Mouse (Mus musculus) regulatory T cell (primary cell): Measurements from ENCODE around the gene Tcea2.

ENCODE experiments used
- in situ Hi-C: fragments of 300-600 bp; cut with MboI, MseI; formaldehyde crosslinking; loops from one replicate; pipeline ENCODE4 v1.15.1; 2025; ENCODE audit warnings: high pct_unique_total_duplicates

The Tcea2 gene

GRCm38 (mm10) chr2:181679951-181680715 lies at the start of gene Tcea2:
Tcea2 (plus strand) TSS chr2:181680310.
- in situ Hi-C loops, result no loop called here

DNA sequence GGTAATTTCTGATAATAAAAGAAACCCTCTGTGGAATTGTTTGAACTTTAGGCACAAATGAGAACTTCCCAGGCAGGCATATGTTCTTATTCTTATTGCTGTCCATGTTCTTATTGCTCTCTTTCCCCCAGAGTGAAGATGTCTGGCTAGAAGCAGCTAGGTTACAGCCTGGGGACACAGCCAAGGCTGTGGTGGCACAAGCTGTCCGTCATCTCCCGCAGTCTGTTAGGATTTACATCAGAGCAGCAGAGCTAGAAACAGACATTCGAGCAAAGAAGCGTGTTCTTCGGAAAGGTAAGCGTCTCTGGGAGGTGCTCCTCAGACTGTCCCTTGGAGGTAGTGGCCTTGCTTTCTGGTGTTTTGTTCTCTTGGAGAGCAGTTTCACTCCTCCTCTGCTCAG lies 47.5 kb upstream of the Tcea2 start:
- in situ Hi-C loops, result no loop called here

- in situ Hi-C loops, result no loop called here
Observed at GRCm38 (mm10) chr2:181635865-181636264, 44.2 kb upstream of the Tcea2 start.

- in situ Hi-C loops, result loop anchor here (10.0 kb wide), 1 partner anchor 60 kb away; no protein-coding TSS in a partner anchor
Observed at GRCm38 (mm10) chr2:181644361-181644760, 35.7 kb upstream of the Tcea2 start.

- in situ Hi-C loops, result loop anchor here (10.0 kb wide), 1 partner anchor 59 kb away; no protein-coding TSS in a partner anchor
Observed at GRCm38 (mm10) chr2:181645666-181646065, 34.4 kb upstream of the Tcea2 start.

- in situ Hi-C loops, result loop anchor here (10.0 kb wide), 1 partner anchor 58 kb away; no protein-coding TSS in a partner anchor
Observed at GRCm38 (mm10) chr2:181646626-181647472, 33.3 kb upstream of the Tcea2 start.

DNA sequence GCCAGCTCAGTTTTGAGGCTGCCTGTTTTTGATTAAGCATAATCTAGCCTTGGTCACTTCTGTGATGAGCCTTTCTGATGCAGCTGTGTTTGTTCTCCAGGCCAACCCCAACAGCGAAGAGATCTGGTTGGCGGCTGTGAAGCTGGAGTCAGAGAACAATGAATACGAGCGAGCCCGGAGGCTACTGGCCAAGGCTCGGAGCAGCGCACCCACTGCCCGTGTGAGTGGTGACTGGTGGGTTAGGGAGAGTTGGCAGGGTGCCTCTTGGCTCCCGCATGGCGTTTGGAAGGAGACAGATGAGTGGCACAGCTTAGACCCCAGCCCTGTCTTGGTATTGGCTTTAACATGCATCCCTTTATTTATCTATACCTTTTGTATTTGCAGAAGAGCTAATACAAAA lies 31.2 kb upstream of the Tcea2 start:
- in situ Hi-C loops, result loop anchor here (10.0 kb wide), 1 partner anchor 56 kb away; no protein-coding TSS in a partner anchor

GRCm38 (mm10) chr2:181653065-181653464 lies 27.0 kb upstream of the Tcea2 start:
- in situ Hi-C loops, result no loop called here

DNA sequence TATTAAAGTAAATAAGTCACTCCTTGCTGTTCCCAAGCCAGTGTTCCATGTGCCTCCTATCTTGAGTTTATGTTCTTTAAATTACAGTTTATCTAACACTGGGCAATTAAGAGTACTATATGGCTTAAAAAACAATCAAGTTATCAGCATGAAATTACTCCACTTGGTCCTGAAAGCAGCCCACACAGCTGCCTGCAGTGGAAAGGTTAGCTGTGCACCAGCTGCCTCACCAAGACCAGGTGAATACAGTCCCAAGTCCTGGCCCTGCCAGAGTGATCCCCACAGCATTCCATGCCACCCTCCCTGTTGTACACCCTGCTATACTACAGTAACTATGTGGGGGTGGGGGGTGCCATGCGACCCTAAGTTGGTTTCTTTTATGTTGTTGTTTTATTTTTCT lies 26.6 kb upstream of the Tcea2 start:
- in situ Hi-C loops, result no loop called here

GRCm38 (mm10) chr2:181656734-181657133 lies 23.4 kb upstream of the Tcea2 start, which contains the start of gene Gm29797:
Gm29797 (plus strand) TSS chr2:181657034.
- in situ Hi-C loops, result no loop called here

- in situ Hi-C loops, result no loop called here
Observed at GRCm38 (mm10) chr2:181657441-181657840, 22.7 kb upstream of the Tcea2 start.

- in situ Hi-C loops, result no loop called here
Observed at GRCm38 (mm10) chr2:181658528-181658927, 21.6 kb upstream of the Tcea2 start.

DNA sequence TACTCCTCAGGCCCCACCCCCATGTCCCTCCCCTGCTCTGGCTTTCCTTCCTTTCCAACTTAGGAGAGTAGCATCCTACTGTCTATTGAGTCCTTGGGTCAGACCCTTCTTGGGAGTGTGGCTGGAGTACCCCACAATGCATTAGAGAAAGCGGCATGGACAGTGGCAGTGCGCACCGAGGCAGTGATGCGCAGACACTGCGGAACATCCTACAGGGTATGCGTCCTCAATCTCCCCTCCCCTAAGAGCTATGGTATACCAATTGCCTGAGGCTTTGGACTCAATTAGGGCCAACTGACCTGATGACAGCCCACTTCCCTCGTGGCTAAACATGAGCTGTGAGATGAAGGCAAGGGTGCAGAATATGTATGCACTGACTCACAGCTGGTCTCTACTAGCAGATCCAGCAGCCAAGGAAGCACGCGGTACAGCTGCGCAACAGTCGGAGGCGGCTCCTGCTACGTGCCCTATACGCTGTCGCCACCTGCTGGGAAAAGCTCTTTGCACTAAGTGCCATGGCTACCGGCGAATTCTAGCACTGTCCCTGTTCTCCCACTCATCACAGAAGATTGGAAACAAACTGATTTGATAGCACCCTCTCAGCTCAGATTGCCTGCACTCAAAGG lies 21.1 kb upstream of the Tcea2 start:
- in situ Hi-C loops, result no loop called here

- in situ Hi-C loops, result no loop called here
Observed at GRCm38 (mm10) chr2:181659609-181660055, 20.5 kb upstream of the Tcea2 start.

GRCm38 (mm10) chr2:181662620-181663297 lies 17.4 kb upstream of the Tcea2 start:
- in situ Hi-C loops, result no loop called here

DNA sequence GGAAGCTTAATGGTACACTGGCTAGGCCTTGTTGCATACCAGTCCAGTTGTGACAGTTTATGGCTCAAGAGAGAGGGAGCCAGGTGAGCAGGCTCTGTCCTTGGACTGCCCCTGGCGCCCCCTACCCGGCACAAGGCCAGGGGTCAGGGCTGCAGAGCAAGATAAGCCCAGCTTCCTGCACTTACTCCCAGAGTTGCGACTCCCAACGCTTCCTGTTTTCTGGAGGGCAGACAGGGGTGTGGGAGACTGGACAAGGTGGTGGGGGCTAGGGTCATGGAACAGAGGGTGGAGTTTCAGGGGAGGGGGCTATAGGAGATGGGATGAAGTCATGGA lies 16.8 kb upstream of the Tcea2 start:
- in situ Hi-C loops, result no loop called here

DNA sequence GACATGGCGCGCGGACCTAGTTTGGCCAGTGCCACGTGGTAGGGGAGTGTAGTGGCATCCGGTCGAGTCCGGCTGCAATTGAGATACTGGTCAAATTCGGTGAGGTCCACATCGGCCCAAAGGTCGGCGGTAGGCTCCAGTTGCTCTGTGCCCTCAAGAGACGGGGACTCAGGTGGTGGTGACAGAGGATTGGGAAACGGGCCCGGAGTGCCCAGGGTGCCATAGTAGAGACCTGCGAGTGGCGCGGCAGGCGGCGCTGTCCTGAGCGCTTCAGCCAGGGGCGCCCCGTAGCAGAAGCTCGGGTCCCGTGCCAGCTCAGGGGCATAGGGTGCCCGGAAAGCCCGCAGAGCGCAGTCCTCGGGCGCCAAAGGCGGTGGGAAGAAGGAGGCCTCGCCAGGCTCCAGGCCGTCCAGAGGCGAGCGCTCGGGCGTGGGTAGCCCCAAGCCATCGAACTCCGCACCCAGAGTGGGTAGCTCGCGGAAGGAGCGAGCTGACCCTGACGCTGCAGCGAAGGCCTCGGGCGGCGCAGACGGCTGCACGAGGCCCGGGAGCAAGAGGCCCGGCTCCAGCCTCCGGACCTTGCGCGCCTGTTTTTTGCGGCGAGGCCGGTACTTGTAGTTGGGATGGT lies 9.7 kb upstream of the Tcea2 start:
- in situ Hi-C loops, result no loop called here

DNA sequence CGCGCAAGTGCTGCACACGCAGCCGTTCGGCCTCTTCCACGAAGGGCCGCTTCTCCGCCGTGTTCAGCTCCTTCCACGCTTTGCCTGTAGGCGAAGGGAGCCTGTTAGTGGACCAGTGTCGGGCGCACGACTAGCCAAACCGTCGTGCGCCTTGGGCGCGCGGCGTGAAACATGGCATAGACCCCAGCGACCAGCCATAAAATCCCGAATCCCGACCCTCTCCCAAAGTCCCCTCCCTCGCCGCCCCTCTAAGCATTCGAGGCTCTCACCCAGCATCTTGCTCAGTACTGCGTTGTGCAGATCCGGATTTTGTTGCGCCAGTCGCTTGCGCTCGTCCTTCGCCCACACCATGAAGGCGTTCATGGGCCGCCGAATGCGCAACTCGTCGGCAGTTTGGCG lies 9.2 kb upstream of the Tcea2 start:
- in situ Hi-C loops, result no loop called here

DNA sequence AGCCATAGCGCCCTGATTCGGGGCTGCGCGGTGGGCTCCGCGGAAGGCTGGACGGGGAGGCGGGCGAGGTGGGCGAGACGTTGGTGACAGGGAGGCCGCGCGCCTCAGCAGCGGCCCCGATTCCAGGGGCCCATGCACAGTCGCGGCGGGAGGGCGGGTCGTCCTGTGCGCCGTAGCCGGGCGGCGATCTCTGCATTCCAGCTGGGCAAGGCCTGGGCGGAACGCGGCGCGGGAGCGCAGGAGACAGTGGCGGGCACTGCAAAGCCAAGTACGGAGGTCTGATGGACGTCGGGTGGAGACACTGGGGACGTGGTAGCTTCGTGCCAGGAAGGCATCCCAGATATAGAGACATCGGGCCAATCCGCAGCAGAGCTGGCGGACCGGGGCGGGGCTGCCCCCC lies 8.8 kb upstream of the Tcea2 start, which contains the start of gene Sox18:
Gene Sox18, minus strand, starts transcription at position 315 of the 400 bp plus-strand sequence.
- in situ Hi-C loops, result no loop called here

- in situ Hi-C loops, result no loop called here
Observed at GRCm38 (mm10) chr2:181671984-181672383, 8.1 kb upstream of the Tcea2 start.

DNA sequence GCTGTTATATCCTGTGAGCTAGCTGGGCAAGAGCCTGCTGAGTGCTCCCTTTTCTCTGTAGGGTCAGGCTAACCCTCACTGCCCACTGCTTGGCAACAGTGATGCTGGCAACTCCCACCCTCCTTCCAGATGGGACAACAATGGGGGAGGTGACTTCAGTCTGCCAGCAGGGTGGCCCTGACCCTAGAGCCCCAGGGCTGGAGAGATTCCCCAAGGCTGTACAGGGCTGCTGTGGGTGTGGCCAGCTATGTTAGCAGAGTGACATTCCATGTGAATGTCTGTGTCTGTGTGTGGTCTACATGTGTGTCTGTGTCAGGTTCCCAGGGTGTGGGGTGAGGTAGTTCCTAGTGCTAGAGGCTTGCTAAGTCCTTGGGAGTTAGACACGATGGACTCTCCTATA lies 6.6 kb upstream of the Tcea2 start:
- in situ Hi-C loops, result no loop called here
